Mouse (Mus musculus) common myeloid progenitor, adult 5-6 weeks (primary cell): ENCODE measurements around the gene Rb1. TPM values are rescaled to one million over a fixed set of nuclear protein-coding genes. Genes with fewer than 3 reads are reported as not detected.

Source experiments
- ATAC-seq: replicated peaks from 2 replicates; pipeline ENCODE4 v1.8.0; 2016; ENCODE audit warnings: low read depth, mild to moderate bottlenecking, moderate TSS enrichment, inconsistent platforms; ENCODE audit not compliant: poor library complexity, severe bottlenecking
- total RNA-seq: library from RNA; stranded (forward); fragments of 200-1000, 187-1606 nt; gene quantifications from 2 replicates; pipeline ENCODE4 v1.2.3, GENCODE M21; 2017

The Rb1 gene
- 23.5 and 31.6 TPM in 2 replicates for total RNA-seq

DNA sequence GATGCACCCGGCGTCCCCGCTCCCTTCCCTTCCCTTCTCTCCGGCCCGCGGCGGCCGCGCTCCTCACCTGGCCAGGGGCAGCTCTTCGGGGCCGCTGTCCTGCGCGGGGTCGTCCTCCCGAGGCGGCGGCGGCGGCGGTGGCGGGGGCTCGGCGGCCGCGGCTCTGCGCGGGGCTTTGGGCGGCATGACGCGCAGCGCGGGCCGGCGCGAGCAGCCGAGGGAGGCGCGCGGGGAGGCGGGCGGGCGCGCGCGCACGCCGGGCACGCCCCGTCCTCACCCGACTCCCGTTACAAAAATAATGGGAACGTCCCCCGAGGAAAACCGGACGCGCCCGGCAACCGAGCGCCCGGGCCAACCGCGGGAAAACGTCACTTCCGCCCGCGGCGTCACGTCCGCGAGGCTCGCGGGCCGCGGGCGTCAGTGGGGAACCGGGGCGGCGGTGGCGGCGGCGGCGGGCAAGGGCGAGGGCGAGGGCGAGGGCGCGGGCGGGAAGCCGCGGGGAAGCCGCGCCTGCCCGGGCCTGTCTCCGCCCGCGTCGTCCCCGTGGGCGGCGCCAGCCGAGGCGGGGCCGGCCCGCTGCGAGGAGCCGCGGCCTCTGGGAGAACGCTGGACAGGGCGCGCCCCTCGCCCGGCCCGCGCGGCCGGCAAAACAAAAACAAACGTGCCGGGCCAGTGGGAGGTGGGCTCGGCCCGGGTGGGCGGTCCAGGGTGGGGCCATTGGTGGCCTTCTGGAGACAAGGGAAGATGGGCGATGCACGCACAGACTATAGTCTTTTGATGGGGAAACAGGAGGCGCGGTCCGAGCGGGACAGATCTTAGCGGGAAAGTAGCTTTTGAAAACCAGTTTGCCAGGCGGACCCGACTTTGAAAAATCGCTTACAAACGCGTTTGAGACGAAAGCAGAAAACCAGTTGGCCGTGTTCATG is at the start of gene Rb1:
Rb1 (minus strand) TSS at position 367 of the 926 bp plus-strand sequence.
- peak; percentile 56 for ATAC-seq

DNA sequence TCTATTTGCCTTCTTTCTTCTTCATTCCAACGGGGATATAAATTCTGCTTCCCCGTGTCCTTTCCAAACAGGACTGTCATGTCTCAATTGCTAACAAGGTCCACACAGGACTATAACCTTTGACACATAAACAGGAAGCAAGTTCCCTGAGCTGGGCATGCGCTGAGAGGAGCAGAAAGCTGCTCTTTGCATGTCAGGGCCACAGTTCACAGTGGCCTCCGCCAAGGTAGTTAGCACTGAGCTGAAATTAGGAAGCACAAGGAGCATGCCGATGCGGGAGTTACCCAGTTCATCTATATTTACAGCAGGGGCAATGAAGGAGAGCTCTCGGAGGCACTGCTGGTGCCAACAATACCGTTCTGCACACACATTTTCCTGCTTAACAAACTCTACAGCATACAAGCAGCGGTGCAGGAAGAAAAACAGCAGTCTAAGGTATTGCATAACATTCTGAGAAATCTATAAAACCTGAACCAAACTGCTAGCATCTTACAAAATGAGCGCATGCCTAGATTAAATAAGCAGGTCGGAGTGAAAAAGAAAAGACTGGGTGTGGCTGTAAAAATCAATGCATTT is 48.8 kb upstream of the Rb1 start:
- ATAC-seq, result no peak

DNA sequence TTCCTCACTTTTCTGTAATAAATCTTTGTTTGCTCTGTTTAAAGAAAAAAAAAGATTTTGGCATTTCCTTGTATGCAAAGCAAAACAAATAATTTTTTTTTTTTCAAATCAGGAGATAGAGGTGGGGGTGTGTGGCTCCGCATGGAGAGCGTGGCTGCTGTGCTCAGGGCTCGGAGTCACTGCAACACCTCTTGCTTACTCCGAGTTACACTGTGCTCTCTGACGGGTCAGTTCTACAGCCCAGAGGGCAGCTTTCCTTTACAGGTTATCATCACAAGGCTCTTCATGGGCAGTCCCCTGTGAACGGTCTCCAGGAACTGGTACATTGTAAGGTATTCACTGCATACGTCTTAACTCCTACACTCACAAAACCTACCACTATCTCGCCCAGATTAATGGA is 48.0 kb upstream of the Rb1 start:
- ATAC-seq, result no peak

DNA sequence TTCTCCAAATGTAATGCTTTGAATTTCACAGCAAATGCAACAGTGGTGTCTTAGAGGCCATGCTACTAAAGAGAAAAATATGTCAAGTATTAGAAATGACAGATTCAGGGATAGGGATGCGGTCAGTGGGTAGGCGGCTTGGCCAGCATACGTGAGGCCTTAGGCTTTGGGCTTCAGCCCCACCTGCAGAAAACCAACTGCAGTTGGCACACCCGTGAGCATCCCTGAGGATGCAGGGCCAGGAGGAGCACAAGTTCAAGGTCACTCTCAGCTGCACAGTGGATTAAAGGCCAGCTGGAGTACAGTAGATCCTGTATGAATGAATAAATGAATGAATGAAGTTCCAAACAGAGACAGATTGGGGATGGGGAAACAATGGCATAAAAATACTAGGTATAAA is 47.4 kb upstream of the Rb1 start:
- no peak for ATAC-seq

DNA sequence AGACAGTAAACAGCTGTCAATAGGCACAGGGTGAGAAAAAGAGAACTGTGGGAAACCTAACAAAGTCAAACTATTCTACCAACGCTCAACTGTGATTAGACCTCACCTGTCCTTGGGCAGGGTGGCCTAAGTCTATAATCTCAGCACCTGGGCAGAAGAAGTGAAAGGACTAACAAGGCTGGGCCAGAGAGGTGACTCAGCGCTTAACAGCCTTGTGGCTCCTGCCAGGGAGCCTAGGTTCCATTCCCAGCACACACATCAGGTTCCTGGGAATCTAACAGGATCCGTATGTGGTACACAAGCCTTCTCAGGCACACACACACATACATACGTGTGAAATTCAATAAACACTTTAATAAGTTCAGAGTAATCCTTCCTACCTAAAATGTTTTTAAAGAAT is 46.0 kb upstream of the Rb1 start:
- no peak for ATAC-seq

DNA sequence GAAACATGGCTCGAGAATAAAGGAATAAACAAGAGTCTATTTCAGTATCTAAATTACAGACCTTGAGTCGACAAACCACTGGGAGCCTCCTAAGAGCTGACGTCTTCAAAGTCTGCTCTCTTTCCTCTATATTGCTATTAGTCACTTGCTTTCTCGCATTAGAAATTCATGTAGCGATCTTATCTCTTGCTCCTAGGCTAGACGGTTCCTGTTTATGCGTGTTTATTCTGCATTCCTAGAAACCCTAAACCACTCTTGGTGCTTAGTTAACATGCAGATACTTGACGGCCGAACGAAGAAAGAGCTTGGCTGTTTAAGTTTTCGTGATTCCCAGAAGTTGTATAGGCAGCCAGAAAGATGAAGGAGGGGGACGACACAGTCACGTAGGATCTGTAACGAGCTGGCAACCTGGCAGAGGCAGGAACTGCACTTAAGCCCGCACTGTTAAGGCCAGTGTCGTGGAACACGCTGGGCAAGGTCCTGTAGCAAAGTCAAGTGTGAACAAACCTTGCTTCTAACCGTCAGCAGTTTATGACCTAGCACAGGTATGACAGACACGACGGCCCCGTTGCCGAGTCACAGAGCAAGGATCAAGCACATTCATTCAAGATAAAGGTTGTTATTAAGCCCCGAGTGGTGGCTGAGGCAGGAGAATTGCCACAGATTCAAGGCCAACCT is 45.2 kb upstream of the Rb1 start:
- peak; percentile 24; the same call in 1 of the 2 replicates for ATAC-seq

DNA sequence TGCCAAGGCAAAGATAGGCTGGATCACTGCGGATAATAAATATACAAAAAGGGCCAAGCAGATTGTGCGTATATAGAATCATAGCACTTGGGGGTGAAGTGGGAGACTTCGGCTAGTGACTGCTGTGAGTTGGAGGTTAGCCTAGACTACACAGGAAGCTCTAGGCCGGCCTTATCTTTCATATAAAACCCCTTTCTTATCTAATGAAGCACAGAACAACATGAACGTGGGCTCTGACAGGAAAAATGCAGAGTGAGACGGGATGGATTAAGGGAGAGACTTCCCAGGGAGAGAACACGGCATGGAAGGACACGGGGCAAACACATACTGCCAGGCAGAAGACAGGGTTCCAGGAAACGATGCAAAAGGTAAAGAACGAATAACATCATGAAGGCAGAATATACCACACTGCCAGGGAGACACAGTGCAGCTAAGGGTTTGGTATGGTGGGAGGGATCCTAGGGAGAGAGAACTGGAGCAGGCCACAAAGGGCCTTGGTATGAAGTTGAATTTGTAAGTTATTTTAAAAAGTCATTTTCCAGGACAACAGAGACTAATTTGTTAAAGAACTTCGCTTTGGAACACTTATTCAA is 44.6 kb upstream of the Rb1 start:
- ATAC-seq, result peak; percentile 66

DNA sequence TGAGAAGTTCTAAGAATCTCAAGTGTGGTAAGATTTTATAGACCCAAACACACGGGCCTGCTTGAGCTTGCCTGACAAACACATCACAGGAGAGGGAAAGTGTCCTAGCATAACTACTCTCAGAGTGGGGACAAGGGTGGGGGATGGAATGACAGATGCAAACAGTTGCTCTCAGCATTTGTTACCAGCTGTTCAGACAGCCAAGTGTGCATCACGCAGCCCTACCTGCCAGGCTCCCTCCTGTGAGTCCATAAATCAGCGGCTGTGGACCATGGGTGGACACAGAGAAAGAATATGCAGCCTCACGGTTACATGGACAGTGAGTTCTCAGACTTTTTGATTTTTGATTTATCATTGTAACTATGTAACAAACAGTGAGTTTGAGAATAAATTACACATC is 44.0 kb upstream of the Rb1 start:
- ATAC-seq, result no peak

DNA sequence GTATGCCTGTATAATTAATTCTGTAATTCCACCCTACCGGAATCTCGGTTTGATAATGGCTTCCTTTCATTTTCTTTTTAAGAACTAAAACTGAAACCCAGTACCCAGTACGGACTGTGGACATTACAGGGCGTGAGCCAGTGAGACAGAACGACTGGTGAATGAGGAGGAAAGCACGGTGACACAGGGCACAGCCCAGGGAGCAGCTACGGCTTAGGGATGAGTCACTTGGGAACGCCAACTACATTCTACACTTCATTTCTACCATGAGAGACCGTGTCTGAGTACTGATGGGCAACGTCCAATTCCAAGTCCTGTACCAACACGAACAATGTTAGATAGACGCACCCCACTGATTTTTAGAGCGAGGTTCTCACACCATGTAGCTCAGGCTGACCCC is 43.3 kb upstream of the Rb1 start:
- no peak for ATAC-seq

DNA sequence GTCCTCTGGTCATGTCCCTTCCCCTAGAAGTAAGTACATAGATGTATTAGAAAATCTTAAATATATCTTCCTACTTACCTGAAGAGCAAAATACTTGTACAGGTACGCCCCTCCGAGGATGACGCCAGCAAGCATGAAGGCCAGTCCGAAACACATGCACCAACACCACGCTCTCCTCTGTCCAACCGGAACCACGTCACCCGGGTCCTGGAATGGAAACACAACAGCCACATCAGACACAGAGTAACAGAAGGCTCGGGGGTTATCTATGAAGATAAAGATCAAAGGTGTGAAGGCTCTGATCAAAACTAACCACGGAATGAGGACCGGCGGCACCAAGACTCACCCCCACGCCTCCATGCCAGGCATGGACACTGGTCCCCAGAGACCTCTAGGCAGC is 42.6 kb upstream of the Rb1 start:
- ATAC-seq, result no peak

DNA sequence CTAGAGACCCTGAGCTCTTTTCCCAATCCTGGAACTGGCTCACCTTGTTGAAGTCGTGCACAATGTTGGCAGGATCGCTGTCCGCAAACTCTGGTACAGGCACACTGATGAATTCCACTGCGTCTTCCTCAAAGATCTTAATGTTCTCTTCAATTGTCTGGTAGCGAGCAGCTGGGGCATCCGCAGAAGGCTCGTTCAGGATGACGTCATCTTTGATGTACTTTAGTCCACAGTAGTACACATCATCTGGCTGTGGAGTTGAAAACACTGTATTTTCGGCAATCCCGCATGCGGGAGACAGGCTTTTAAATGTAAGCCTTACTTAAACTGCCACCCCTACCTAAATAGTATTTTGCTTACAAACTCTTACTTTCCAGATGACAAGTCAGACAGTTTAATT is 40.7 kb upstream of the Rb1 start:
- ATAC-seq, result no peak

DNA sequence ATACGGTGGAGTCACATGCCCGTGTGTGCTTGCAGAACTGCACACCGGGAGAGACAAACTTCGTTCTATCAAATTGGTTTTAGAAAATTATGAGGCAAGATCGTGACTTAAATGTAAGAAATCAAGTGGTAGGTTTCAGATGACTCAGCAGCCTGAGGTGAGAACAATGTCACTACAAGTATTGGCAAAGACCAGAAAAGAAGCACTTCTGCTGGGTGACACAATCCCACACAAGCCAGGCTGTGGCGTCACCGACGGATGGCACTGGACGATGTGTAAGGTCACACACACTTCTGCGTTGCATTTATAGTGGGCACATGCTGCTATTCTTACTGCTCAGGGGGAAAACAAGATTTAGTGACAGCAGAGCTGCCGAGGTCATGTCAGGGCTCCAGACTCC is 38.2 kb upstream of the Rb1 start:
- no peak for ATAC-seq

DNA sequence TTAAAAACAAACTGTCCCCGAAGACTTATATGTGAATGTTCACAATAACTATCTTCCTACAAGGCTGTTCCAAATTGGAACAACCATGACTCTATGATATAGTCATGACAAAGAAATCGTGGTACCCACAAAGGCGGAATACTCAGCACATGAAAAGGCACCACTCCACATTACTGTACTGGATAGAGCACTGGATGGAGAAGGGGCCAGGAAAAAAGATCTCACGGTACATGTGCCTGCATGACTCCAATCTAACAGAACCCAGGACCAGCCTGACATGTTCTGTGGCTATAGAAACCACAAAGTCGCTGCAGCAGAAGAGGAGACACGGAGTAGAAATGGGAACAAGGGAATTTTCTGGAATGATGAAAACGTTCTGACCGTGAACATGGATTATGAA is 29.1 kb upstream of the Rb1 start:
- ATAC-seq, result no peak

DNA sequence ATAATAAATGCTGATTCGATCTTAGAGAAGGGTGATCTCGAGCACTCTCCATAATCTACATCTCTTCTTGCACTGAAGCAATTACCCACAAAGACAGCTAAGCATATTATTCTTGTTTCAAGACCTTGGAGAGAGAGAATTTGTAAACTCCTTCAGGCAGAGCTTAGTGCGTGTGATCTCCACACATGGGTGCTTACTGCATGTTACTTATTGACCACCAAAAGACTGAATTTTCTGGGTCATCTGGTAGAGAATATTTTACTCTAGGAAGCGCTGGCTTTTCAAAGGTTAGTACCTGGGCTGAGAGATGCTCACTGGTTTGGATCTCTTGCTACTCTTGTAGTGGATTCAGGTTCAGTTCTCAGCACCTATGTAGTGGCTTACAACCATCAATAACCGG is 25.5 kb upstream of the Rb1 start:
- ATAC-seq, result no peak

DNA sequence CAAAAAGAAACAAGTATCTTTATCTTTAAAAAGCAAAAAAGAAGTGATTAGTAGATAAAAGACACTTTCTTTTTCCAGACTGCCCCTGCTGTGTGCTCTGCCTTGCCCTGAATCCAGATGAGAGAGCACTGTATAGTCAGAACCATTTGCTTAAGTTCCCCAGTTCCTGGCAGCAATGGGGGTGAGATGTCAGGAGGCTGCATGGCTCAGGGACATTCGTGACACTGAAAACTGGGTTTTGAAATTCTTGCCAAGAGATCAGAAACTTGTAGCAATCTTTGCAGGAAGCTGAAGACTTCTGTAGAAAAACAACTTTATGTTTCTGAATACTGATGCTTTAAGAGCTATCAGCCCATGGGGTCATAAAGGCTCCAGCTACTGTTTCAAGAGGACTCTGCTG is 24.4 kb upstream of the Rb1 start:
- no peak for ATAC-seq

DNA sequence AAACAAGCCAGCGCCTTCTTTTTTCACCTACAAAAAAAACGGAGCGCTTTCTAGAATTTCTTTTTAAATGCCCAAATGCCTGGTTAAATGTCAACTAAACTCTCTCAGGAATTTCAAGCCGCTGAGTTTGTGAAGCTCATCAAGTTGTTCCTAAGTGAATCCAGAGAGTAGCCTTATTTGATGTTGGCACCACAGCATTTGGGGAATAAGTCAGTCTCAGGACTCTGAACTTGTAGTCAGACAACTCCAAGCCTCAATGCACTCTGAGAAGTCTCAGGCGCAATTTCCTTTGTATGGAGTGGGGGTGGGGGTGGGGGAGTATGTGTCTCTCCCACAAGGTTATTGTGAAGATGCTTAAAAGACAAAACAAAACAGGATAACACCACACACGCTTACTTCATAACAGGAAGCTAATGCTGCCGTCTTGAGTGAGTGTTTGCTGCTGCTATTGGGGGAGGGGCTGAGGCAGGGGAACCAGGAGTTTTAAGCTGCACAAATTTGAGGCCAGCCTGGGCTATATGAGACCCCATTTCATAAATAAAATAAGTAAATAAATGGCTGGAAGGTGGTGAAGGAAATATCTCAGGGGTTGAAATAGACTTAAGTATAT is 23.5 kb upstream of the Rb1 start:
- ATAC-seq, result no peak

DNA sequence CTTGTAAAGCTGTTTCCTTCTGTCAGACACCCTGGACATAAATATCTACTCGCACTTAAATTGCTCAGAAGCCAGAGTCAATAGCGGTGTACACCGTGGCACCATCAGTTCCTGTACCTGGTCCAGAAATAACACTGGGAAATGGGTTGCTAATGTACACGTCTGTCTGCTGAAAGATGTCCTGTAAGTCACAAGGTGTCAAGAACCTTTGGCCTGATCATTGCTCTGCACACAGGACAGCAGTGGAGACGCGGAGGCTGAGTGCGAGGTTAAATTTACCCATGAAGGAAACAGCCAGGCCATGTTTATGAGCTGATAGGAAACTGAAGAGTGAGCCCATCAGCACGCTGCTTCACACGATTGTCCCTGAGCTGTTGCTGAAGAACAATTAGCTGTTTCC is 21.7 kb upstream of the Rb1 start:
- no peak; the same call in 1 of the 2 replicates for ATAC-seq

DNA sequence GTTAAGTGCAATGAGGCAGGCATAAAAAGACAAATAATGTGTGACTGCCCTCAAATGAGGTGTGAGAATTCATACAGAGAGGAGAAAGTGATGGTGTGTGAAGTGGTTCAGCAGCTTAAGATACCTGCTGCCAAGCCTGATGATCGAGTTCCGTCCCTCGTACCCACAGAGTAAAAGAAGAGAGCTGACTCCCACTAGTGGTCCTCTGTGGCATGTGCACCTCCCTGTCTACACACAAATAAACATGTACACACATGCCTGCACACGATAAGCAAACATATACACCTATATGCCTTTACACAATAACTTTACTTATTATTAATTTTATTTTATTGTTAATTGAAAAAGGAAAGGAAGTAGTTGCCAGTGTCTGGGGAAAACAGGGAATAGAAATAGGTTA is 20.0 kb upstream of the Rb1 start:
- ATAC-seq, result no peak

DNA sequence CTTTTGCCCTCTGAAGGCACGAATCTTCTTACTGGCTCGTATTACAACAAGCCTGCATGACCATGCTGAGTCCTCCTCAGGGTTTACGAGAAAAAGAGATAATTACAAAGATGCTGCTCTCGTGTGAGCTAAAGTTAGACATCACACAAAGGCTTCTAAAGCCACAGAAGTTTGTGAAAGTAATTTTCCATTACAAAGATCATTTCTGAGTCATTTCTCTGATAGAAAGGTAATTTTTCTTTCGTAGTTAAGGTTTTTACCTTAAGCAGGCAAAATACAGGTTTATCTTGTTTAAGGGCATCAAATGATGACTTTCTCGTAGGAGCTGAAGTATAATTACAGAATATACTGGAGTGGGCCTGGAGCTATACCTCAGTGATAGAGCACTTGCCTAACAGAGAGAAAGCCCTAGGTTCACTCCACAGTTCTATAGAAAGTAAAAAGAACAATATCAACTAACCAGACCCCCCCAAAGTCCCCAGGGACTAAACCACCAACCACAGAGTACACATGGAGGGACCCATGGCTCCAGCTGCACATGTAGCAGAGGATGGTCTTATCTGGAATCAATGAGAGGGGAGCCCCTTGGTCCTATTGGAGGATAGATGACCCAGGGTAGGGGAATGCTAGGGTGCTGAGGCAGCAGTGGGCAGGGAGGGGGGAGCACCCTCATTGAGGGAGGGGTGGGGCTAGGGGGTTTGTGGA is 14.6 kb upstream of the Rb1 start:
- ATAC-seq, result no peak

DNA sequence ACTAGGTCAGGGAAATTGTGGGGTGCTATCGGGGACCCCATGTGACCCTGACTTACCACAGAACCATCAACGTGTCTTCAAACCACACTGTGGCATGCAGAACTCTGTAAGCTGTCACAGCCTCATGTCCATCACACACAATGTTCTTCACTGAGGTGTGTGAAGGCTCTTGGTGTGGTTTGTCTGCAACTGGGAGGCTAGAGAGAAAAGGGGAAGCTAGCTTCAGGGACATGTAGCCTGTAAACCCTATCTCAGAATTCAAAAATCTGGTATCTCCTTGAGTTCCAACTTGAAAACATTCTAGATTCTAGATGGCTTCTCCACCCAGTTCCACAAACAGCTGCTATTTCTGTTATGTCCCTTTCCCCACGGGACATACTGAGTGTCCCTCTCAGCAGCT is 14.0 kb upstream of the Rb1 start:
- ATAC-seq, result peak; percentile 97
